Comparison of ENCODE assay signal across 9 mouse cellular contexts in the genomic region with DNA sequence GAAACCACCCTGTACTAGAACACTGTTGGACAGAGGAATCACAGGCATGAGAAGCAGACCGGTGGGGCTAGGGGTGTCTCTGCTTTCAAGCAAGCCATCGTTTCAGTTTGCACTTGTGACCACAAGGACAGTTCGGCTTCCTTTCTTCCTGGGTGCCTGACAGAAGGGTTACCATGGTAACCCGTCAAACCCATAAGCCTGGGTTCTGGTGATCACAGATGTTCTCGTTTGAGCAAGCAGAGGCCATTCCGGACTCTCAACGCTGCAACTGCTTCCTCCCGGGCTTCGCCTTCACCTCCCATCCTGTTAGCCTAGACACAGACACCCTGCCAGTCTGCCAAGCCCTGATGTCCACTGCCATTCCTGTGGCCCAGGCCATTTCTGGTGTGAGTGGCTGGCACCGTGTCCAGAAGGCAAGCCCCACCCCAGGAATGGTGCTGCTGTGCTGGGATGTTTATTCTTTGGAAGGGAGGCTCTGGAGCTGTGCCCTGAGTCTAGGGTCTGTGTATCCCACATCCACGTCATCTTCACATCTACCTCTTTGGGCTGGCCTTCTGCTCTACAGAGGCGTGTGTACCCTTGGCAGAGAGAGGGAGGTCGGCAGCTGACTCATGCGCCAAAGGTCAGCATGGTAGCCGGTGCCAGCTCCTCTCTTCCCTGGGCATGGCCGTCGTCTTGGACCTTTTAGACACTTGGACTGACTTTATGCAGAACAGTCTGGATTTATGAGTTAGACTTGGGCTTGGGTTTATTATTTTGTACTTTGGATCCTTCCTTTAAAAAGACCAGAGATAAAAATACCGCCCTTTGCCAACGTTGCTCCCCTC.
DNase-seq lines count a peak whose midpoint lies in the region; ATAC-seq lines count a peak whose summit lies in the region.
"Had no signal": no experiment of that assay in that cellular context is flagged by ENCODE, and none has a peak within 500 bp of the region (broad histone marks: within the 10 kb centered on the region; RNA-seq: fewer than 3 reads in every experiment).

No protein-coding gene starts in this region.

- H3K4me2 ChIP-seq in kidney, embryonic 15.5 days: no peak overlapping the region
- H3K4me2 ChIP-seq in forebrain, embryonic 14.5 days (ENCODE audit: low read length): no peak overlapping the region
- H3K4me2 ChIP-seq: embryonic facial prominence, embryonic 15.5 days had no signal

- peaks cover 18% of the 10 kb centered on the region; the same call in 1 of the 2 replicates for H3K4me1 ChIP-seq in kidney, embryonic 15.5 days
- peaks cover 16% of the 10 kb centered on the region for H3K4me1 ChIP-seq in forebrain, embryonic 14.5 days (ENCODE audit: control insufficient read depth, insufficient read depth, low read length)

- H3K9ac ChIP-seq in kidney, embryonic 15.5 days: no peak overlapping the region
- no peak overlapping the region for H3K9ac ChIP-seq in forebrain, embryonic 14.5 days (ENCODE audit: low read length)
- H3K9ac ChIP-seq: embryonic facial prominence, embryonic 15.5 days had no signal

- H3K27ac ChIP-seq in kidney, embryonic 15.5 days: no peak overlapping the region
- H3K27ac ChIP-seq in forebrain, embryonic 14.5 days (ENCODE audit: low read depth, low read length): no peak overlapping the region
- H3K27ac ChIP-seq: embryonic facial prominence, embryonic 15.5 days had no signal

- H3K4me3 ChIP-seq in kidney, embryonic 15.5 days (replicated peaks): no peak overlapping the region
- H3K4me3 ChIP-seq in forebrain, embryonic 14.5 days (ENCODE audit: low read depth, low read length): no peak overlapping the region
- H3K4me3 ChIP-seq: embryonic facial prominence, embryonic 15.5 days had no signal

- no peaks in the 10 kb centered on the region for H3K27me3 ChIP-seq in kidney, embryonic 15.5 days
- no peaks in the 10 kb centered on the region for H3K27me3 ChIP-seq in forebrain, embryonic 14.5 days (replicated peaks; ENCODE audit: control insufficient read depth, insufficient read depth, low read length)
- H3K27me3 ChIP-seq: embryonic facial prominence, embryonic 15.5 days had no signal

- WGBS in kidney, embryonic 15.5 days: 78% methylated on average over 19 of the region's 19 CpGs
- 78% methylated on average over 19 of the region's 19 CpGs for WGBS in forebrain, embryonic 14.5 days

- H3K9me3 ChIP-seq in kidney, embryonic 15.5 days (replicated peaks): no peaks in the 10 kb centered on the region
- H3K9me3 ChIP-seq in forebrain, embryonic 14.5 days (replicated peaks; ENCODE audit: control insufficient read depth, low read length): no peaks in the 10 kb centered on the region
- H3K9me3 ChIP-seq: embryonic facial prominence, embryonic 15.5 days had no signal

- no peaks in the 10 kb centered on the region for H3K36me3 ChIP-seq in kidney, embryonic 15.5 days
- H3K36me3 ChIP-seq in forebrain, embryonic 14.5 days (ENCODE audit: control insufficient read depth, insufficient read depth, low read length): no peaks in the 10 kb centered on the region
- H3K36me3 ChIP-seq: embryonic facial prominence, embryonic 15.5 days had no signal

- peak; percentile 70 for DNase-seq in kidney, adult 18-20 months
- DNase-seq in adipocyte (ENCODE audit: low spot score): peak; percentile 87
- DNase-seq in forebrain, embryonic 14.5 days (ENCODE audit: low spot score): peak; percentile 51
- peak; percentile 13 to 14 for DNase-seq in layer of hippocampus, postnatal 36 days
- no peak for DNase-seq in T-cell, adult 2 months (ENCODE audit: low spot score)
- DNase-seq in left cerebral cortex, adult 11 months (ENCODE audit: low spot score): no peak

- ATAC-seq in kidney, embryonic 15.5 days (replicated peaks; ENCODE audit: low FRiP score): no peak
- ATAC-seq in forebrain, embryonic 14.5 days: peak; percentile 46; the same call in 1 of the 2 replicates
- no peak for ATAC-seq in megakaryocyte-erythroid progenitor cell, adult 5-6 weeks (replicated peaks; ENCODE audit: low FRiP score, low TSS enrichment, poor library complexity, severe bottlenecking)

Comparison
In these comparisons a context has a peak if more than half of its experiments do, and no peak if none do; other contexts are left out.
1. DNase-seq: peak in kidney, adult 18-20 months (single experiment), adipocyte (single experiment), forebrain, embryonic 14.5 days (single experiment) and layer of hippocampus, postnatal 36 days (2 of 2); none in T-cell, adult 2 months (single experiment) and left cerebral cortex, adult 11 months (single experiment).